Mouse (Mus musculus) regulatory T cell (primary cell): ENCODE data around the gene Thtpa.

Experiments used
- in situ Hi-C: fragments of 300-600 bp; cut with MboI, MseI; formaldehyde crosslinking; loops from one replicate; pipeline ENCODE4 v1.15.1; 2025; ENCODE audit warnings: high pct_unique_total_duplicates

Gene Thtpa

DNA sequence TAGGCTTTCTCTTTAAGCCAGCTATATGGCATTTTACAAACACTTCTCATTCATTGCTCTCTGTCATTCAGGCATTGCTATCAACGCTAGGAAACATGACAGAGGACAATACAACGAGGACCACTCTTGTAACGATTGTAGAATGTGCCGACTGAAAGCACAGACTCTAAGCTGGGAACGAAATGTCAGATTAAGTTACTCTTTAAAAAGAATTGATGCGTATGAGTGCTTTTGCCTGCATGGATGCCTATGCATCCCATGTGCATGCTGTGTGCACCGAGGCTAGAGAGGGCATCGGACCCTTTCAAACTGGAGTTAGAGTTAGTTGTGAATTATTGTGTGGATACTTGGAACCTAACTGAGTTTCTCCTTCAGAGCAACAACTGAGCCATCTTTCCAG, 41.1 kb downstream of the Thtpa start:
- in situ Hi-C loops: no loop called here

DNA sequence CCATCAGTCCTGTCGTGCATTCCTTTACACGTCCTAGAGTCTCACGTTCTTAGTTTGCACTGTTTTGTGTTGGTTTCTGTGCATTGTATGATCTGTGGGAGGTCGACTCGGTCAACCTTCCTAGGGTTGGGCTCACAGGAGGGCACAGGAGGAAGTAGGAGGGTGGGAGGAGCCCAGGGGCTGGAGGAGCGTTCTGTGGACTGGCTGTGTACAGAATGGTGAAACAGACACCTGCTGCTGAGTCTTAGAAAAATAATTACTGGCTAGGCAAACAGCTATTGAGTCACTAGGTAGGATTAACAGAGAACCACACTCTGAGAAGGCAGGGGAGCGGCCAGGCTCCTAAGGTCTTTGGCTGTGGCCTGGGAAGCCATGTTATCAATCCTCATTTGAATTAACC, 44.7 kb downstream of the Thtpa start:
- in situ Hi-C loops: no loop called here

DNA sequence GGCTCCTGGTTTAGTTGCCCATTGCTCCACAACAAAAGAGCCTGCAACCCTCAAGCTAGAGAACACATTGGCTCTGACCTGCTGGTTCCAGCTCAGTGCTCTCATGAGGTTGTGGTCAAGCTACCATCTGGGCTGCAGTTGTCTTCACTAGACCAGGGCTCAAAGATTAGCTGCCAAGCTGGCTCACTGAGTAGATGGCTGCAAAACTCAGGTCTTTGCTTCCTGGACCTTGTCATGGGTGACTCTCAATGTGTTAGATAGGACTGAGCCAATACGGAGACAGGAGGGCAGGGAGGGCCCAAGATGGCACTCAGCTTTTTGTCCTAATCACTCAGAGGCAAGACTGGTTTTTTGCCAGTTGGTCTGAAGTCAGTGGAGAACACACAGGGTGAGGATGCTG, 51.7 kb downstream of the Thtpa start:
- in situ Hi-C loops: no loop called here

DNA sequence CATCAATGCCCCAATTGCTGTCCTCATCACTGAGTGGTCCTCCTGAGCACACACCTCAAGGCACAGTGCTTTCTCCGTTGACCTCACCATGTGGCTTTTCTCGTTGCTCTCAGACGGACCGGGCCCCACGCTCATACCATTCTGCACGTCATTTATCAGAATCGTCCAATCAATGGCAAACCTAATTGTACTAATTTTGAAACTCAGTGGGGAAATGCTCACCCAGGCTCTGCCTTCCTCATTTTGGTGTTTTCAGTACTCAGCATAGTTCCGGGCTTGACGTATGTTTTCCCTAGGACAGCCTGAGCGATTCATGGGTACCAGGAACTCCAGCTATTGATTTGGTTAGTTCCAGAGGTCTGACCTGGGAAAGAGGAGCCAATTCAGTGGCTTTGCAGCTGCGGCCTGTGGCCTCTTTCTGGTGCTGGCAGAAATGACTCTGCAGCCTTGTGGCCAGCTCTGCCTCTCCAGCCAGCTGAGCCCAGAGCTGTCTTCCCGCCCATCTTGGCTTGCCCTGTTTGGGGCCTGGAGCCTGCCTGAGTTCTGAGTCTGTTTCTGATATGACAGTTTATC, 52.3 kb downstream of the Thtpa start:
- in situ Hi-C loops: no loop called here

DNA sequence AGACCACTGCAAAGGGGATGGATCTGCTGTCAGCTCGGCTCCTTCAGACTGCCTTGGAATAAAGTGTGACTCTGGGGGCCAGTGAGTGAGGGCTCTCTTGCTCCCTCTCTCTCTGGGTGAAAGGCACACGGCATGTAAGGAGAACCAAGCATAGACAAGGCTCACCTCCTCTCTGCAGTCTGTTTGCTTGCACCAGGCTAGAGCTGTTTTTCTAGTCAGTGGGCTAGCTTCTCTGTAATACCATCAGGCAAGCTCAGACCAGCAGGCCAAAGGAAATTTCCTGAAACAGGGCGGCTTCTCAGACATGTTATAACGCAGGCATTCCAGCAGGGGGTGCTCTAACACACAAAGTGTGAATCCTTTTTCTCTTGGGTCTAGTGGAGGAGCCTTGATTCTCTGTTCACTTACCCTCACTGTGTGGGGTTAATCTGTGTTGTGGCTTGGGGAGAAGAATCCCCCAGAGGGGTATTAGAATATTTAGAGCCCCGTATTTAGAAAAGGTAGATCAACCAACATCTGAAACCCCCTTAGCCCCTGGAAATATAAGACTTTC, 53.9 kb downstream of the Thtpa start:
- in situ Hi-C loops: no loop called here
